Mouse (Mus musculus) hindbrain, embryonic 16.5 days (tissue): ENCODE data around the gene Atf7. TPM values are rescaled to one million over a fixed set of nuclear protein-coding genes. Genes with fewer than 3 reads are reported as not detected.
"Not testable (repeated sequence)": the region's sequence is repeated elsewhere in the genome, so short reads cannot be mapped to it uniquely, and the experiment has no call there.

Experiments
- ATAC-seq: fragments of 200-750 bp; cut with Nextera tagmentation; 2 replicates; pipeline ENCODE4 v1.8.0; 2017; ENCODE audit warnings: moderate TSS enrichment, moderate library complexity
- H3K27ac ChIP-seq: fragments of 300-500 bp; sonication (generic); 2 replicates; pipeline ENCODE4 v1.5.1; 2014; ENCODE audit warnings: low read depth, mild to moderate bottlenecking, control low read depth, low read length, moderate library complexity
- H3K27me3 ChIP-seq: fragments of 300-500 bp; sonication (generic); replicated peaks from 2 replicates; pipeline ENCODE4 v1.6.1; 2014; ENCODE audit warnings: low read length; ENCODE audit not compliant: control insufficient read depth, insufficient read depth
- H3K36me3 ChIP-seq: fragments of 300-500 bp; sonication (generic); 2 replicates; pipeline ENCODE4 v1.6.1; 2014; ENCODE audit warnings: mild to moderate bottlenecking, low read length, moderate library complexity, mixed read lengths; ENCODE audit not compliant: control insufficient read depth, insufficient read depth
- H3K4me1 ChIP-seq: fragments of 300-500 bp; sonication (generic); 2 replicates; pipeline ENCODE4 v1.6.1; 2014; ENCODE audit warnings: low read depth, low read length; ENCODE audit not compliant: control insufficient read depth, insufficient read depth
- H3K4me2 ChIP-seq: fragments of 300-500 bp; sonication (generic); 2 replicates; pipeline ENCODE4 v1.6.1; 2014; ENCODE audit warnings: mild to moderate bottlenecking, low read length, control low read depth, moderate library complexity
- H3K4me3 ChIP-seq: fragments of 300-500 bp; sonication (generic); 2 replicates; pipeline ENCODE4 v1.5.1; 2014; ENCODE audit warnings: mild to moderate bottlenecking, low read length, control low read depth, moderate library complexity
- H3K9ac ChIP-seq: fragments of 300-500 bp; sonication (generic); 2 replicates; pipeline ENCODE4 v1.6.1; 2014; ENCODE audit warnings: low read depth, mild to moderate bottlenecking, control low read depth, low read length, moderate library complexity
- H3K9me3 ChIP-seq: fragments of 300-500 bp; sonication (generic); 2 replicates; pipeline ENCODE4 v1.6.1; 2014; ENCODE audit warnings: mild to moderate bottlenecking, low read length, moderate library complexity; ENCODE audit not compliant: control insufficient read depth
- WGBS: fragments of 180-500 bp; shearing (Covaris S2); extraction: QIAGEN DNeasy Blood & Tissue Kit; methylation state at CpG from one replicate; pipeline ENCODE4 v1.1.7; 2014; 5-methylcytosine and 5-hydroxymethylcytosine counted together
- polyA plus RNA-seq: library from polyadenylated mRNA; unstranded; fragments of >200 nt; fragmentation: Nextera tagmentation; extraction: Ambion mirVana; gene quantifications from 2 replicates; pipeline ENCODE4 v1.2.1, GENCODE M21; 2015

Atf7 gene
- polyA plus RNA-seq, 1 experiment from 2014 or later = 16.5 TPM

DNA sequence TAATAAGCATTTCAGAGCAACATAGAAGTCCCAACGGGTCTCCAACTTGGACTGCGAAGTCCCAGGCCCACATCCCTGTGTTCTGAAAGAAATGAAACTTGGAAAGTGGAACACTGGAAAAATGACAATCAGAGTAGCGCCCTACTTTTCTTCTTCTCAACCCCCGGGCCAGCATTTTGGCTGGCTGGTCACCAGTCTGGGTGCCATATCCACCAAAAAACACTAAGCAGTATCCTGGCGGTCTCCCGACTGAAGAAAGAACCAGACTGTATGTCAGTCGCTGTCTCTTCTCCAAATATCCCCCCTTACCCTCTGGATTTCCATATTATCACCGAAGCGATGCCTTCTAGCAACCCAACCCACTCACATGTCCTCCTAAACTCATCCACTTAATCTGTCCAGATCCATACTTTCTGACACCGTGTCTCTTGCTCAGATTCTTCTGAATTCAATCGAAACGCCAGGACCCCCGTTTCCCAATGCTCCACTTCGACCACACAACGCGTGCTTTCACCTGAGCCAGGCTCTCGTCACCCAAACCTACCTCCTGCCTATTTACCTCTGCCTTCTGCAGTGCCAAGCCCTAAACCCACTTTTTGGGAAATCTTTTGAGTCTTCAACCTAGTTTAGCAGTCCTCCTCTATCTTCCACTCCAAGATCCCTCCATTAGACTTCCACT, 834 bp downstream of the Atf7 start:
- peak overlapping the region; percentile 79 for H3K4me2 ChIP-seq
- peak overlapping the region; percentile 65 for H3K9ac ChIP-seq
- H3K27ac ChIP-seq = peak overlapping the region; percentile 99
- H3K27me3 ChIP-seq = no peaks in the 10 kb centered on the region
- 4% methylated on average over 17 of the region's 17 CpGs for WGBS
- no peaks in the 10 kb centered on the region for H3K36me3 ChIP-seq
- no peaks in the 10 kb centered on the region for H3K9me3 ChIP-seq
- peaks cover 14% of the 10 kb centered on the region for H3K4me1 ChIP-seq
- H3K4me3 ChIP-seq = peak overlapping the region; percentile 82
- no peak for ATAC-seq

DNA sequence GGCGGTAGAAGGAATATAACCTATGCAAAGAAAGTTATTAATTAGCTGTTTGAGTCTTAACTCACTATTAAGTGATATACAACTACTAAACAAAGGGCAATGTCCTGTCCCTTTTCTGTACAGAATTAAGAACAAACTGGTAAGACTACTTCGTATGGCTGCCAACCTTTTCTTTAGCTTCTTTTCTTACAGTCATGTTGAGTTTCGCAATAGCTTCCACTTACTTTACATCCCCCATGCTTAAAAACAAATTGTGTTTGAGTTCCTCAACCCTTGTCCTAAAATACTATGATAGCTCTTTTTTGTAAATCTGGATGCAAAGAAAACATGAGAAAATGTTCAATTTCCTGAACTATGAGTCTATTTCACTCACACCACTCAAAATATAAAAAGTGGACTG, 2.1 kb downstream of the Atf7 start:
- ATAC-seq = no peak
- H3K36me3 ChIP-seq = no peaks in the 10 kb centered on the region
- H3K4me1 ChIP-seq = peaks cover 14% of the 10 kb centered on the region
- no peak overlapping the region for H3K4me3 ChIP-seq
- H3K9me3 ChIP-seq = no peaks in the 10 kb centered on the region
- H3K27me3 ChIP-seq = no peaks in the 10 kb centered on the region
- no peak overlapping the region for H3K9ac ChIP-seq
- no peak overlapping the region for H3K27ac ChIP-seq
- 86% methylated on average over 3 of the region's 3 CpGs for WGBS
- peak overlapping the region; percentile 39 for H3K4me2 ChIP-seq

DNA sequence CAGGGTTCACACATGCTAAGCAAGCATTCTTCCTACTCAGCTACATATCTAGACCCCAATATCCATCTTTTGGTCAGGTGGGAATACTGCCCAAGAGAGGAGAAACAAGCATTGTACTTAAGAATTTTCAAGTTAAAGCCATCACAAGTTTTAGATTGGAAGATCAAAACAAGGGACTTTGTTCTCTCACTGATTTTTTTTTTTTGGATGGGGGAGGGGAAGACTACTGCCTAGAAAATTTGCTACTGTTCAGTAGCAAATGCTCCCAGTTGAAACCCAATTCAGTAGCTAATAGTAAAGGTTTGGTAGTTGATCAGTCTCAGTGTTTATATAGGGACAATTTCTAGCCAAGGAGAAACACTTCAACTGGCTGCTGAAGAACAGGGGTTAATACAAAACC, 2.7 kb downstream of the Atf7 start:
- ATAC-seq = no peak
- Histone ChIP-seq H3K4me2 (no peak overlapping the region), H3K36me3 (no peaks in the 10 kb centered on the region), H3K4me1 (peaks cover 14% of the 10 kb centered on the region), H3K27ac (no peak overlapping the region), H3K27me3 (no peaks in the 10 kb centered on the region), H3K9ac (no peak overlapping the region), H3K4me3 (no peak overlapping the region), H3K9me3 (no peaks in the 10 kb centered on the region)

DNA sequence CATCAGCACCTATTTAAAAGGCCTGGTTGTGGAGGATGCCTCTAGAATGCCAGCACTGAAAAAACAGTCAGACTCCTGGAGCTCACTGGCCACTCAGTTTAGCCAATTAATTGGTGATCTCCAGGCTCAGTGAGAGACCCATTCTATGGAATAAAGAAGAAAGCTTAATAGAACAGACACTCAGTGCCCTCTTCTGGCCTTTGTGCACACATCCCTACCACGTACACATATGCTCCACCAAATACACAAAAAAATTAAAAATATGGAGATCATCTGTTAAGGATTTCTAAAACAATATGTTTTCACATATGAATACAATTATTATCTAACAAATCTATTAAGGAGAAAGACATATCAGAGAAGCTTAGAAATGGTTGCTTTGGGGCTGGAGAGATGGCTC, 4.5 kb downstream of the Atf7 start:
- Histone ChIP-seq H3K27me3 (no peaks in the 10 kb centered on the region), H3K4me2 (no peak overlapping the region), H3K27ac (no peak overlapping the region), H3K9ac (no peak overlapping the region), H3K4me3 (no peak overlapping the region), H3K9me3 (no peaks in the 10 kb centered on the region), H3K4me1 (peaks cover 12% of the 10 kb centered on the region), H3K36me3 (no peaks in the 10 kb centered on the region)
- no peak for ATAC-seq
- 90% methylated on average over 1 of the region's 1 CpGs for WGBS

DNA sequence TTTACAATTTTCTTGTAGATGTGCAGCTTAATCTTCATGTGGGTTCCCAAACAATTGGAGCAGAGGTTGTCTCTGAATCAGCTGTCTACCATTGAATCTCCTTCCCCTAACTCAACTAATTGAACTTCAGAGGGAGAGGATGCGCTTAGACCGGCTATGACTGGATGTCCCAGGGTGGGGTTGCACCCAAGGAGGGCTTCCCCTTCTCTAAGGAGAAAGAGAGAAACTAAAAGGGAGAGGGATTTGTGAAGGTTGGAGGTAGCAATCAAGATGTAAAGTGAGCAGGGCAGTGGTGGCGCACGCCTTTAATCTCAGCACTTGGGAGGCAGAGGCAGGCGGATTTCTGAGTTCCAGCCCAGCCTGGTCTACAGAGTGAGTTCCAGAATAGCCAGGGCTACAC, 5.8 kb downstream of the Atf7 start:
- peaks cover 10% of the 10 kb centered on the region for H3K4me1 ChIP-seq
- ATAC-seq = no peak
- H3K4me2 ChIP-seq = no peak overlapping the region
- WGBS = 94% methylated on average over 5 of the region's 5 CpGs
- H3K4me3 ChIP-seq = no peak overlapping the region
- no peaks in the 10 kb centered on the region for H3K9me3 ChIP-seq
- no peaks in the 10 kb centered on the region for H3K36me3 ChIP-seq
- no peak overlapping the region for H3K9ac ChIP-seq
- no peaks in the 10 kb centered on the region for H3K27me3 ChIP-seq
- H3K27ac ChIP-seq = no peak overlapping the region

DNA sequence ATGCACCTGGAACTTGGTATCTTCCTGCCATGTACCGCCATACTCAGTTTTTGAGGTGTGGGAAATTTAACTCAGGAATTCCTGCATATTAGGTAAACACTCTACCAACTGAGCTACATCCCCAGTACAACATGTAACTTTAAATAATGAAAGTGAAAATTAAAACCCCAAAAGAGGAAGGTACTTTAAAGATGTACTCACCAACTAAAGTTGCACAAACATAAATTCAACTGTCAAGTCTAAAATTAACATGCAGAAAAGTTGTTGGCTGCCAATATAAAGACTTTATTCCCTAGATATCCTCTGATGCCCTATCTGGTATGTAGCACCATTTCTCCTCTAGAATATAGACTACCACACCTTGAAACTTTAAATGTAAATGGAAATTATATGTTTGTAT, 7.6 kb downstream of the Atf7 start:
- no peak for ATAC-seq
- H3K27ac ChIP-seq = no peak overlapping the region
- no peaks in the 10 kb centered on the region for H3K36me3 ChIP-seq
- no peak overlapping the region for H3K9ac ChIP-seq
- H3K4me1 ChIP-seq = no peaks in the 10 kb centered on the region; the same call in 1 of the 2 replicates
- no peak overlapping the region for H3K4me2 ChIP-seq
- WGBS = 100% methylated on average over 1 of the region's 1 CpGs
- H3K4me3 ChIP-seq = no peak overlapping the region
- no peaks in the 10 kb centered on the region for H3K27me3 ChIP-seq
- no peaks in the 10 kb centered on the region for H3K9me3 ChIP-seq

DNA sequence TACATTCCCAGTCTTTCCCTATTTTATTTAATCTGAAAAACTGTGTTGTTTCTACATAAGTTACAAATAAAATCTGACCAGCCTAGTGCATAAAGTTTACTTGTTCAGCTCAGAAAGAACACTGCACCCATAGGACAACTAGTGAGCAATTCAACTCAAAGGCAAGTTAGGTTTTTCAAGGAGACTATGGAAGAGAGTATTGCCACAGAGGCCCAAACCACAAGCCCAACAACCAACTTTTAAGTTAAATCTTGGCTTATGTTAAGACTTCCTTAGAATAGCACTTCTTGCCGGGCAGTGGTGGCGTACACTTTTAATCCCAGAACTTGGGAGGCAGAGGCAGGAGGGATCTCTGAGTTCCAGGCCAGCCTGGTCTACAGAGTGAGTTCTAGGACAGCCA, 9.1 kb downstream of the Atf7 start:
- ATAC-seq = no peak
- Histone ChIP-seq H3K4me1 (no peaks in the 10 kb centered on the region), H3K9me3 (no peaks in the 10 kb centered on the region), H3K27ac (no peak overlapping the region), H3K4me2 (no peak overlapping the region), H3K9ac (no peak overlapping the region), H3K27me3 (no peaks in the 10 kb centered on the region), H3K4me3 (no peak overlapping the region), H3K36me3 (no peaks in the 10 kb centered on the region)
- WGBS = 93% methylated on average over 2 of the region's 2 CpGs

DNA sequence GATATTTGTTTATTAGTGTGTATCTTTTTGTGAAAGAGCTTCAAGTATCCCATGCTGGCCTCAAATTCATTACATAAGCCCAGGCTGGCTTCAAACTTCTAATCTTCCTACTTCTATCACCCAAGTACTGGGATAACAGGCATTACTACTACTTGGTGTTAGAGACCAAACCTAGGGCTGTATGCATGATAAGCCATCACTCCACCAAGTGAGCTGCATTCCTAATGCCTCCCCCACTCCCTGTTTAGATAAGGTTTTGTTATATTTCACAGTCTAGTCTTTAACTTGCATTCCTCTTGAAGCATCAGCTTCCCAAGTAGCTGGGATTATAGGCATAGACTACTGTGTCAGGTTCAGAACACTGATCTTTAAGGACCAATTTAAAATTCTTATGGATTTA, 11.0 kb downstream of the Atf7 start:
- H3K4me2 ChIP-seq = no peak overlapping the region
- no peak for ATAC-seq
- no peaks in the 10 kb centered on the region for H3K36me3 ChIP-seq
- no peak overlapping the region for H3K27ac ChIP-seq
- H3K9ac ChIP-seq = no peak overlapping the region
- H3K4me3 ChIP-seq = no peak overlapping the region
- no peaks in the 10 kb centered on the region for H3K27me3 ChIP-seq
- H3K4me1 ChIP-seq = no peaks in the 10 kb centered on the region
- H3K9me3 ChIP-seq = no peaks in the 10 kb centered on the region

DNA sequence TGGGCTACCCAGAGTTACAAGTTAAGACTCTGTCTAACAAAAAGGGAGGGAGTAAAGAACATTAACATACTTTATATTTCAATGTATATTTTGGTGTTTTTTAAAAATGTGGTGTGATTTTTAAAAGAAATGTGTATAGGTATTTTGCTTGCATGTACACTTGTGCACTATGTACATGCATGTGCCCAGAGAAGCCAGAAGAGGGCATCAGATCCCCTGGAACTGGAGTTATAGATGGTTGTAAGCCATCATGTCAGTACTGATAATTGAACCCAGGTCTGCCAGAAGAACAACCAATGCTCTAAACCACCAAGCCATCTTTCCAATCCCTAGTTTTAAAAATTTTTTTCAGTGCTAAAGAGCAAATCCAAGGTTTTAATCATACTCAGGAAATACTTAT, 12.3 kb downstream of the Atf7 start:
- Histone ChIP-seq H3K9ac (no peak overlapping the region), H3K27ac (no peak overlapping the region), H3K27me3 (no peaks in the 10 kb centered on the region), H3K9me3 (no peaks in the 10 kb centered on the region), H3K4me3 (no peak overlapping the region), H3K4me2 (no peak overlapping the region), H3K36me3 (no peaks in the 10 kb centered on the region), H3K4me1 (no peaks in the 10 kb centered on the region)
- ATAC-seq = no peak

DNA sequence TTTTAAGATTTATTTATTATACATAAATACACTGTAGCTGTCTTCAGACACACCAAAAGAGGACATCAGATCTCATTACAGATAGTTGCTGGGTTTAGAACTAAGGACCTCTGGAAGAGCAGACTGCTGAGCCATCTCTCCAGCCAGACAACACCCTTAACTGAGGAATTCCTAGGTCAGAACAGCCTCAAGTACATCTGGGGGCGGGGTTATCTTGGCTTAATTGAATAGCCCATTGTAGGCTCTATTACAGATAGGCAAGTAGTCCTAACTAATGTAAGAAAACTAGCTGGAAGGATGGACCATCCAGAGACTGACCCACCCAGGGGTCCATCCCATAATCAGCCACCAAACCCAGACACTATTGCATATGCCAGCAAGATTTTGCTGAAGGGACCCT, 16.7 kb downstream of the Atf7 start:
- ATAC-seq, H3K4me2 ChIP-seq: not testable (repeated sequence)
- WGBS = 83% methylated on average over 1 of the region's 1 CpGs

More for the DNA sequence above, 16.7 kb downstream of the Atf7 start:
- not testable (repeated sequence) for H3K4me3 ChIP-seq, H3K9ac ChIP-seq, H3K27me3 ChIP-seq, H3K27ac ChIP-seq, H3K9me3 ChIP-seq, H3K4me1 ChIP-seq, H3K36me3 ChIP-seq
